Mouse (Mus musculus) heart, postnatal 4 days (tissue): ENCODE measurements at regions not wholly inside any gene's neighbourhood (a gene's known extent, or its start where the extent isn't known, plus 50 kb on each side); places are given as distances from the start of the nearest gene placed in this dataset.
A peak's percentile ranks its signal among the peaks of the same experiment; 100 is the strongest.

Experiments
- DNase-seq: peaks from one replicate; pipeline ENCODE4 v3.0.0; 2021

DNA sequence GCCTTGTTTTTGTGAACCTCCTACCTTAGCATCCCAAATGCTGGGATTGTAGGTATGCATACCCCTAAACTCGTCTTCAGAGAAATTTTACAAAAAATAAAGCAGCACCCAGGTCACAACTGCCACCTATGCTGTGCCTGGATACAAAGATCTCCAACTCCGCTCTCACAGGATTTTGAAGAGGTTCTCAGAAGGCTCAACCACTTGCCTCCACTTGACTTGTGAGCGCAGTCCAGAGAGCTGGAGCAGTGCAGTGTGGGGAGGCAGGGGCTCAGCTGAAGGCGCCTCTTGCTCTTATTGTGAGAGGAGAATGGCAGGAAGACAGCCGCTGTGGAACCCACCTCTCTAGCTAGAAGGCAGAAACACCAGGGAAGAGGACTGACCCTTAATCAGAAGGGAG, 182.9 kb downstream of the Rap2a start:
- no peak for DNase-seq

DNA sequence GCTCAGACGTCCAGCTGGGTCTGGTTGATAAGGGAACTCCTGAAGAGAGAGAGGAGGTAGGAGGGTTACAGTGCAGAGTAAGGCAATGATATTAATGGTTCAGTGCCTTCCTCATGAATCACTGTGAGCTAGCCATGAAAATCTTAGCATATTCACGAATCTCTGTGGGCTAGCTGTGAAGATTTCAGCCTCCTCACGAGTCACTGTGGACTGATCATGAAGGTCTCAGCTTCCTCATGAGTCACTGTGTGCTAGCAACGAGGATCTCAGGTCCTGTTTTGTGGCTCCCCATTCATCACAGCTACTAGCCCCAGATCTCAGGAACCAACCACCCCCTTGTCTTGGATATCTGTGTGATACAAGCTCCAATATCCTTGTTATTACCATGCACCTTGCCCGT, 191.4 kb downstream of the Rap2a start:
- DNase-seq, result no peak

DNA sequence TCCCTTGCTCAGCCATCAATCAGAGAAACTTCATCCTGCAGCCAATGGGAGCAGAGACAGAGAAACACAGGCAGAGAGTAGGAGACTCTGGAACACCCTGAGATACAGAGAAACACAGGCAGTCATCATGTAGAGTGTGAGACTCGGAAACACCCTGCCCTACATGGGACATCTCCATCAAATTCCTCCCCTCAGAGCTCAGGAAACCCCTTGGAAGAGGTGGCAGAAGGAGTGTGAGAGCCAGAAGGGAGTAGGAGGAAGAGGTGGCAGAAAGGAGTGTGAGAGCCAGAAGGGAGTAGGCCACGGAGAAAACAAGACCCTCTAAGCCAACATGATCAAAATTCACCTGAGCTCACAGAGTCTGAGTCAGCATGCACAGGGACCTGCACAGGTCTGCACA, 197.5 kb downstream of the Rap2a start:
- DNase-seq, result no peak

DNA sequence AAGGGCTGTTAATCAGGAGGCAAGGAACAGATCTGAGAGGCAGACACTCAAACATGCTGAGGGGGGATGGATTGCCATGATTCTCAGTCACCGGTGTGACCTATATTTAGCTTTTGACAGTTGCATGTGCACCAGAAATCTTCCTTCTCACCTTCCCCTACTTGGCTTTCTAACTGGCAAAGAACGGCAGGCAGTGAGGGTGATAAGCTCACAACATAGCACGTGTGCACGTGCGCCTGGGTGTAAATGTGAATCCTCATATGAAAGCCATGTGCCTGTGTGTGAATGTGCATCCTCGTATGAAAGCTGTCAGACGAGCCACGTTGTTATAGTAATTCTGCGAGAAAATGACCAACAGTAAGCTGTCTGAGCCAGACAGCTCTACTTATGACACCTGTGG, 200.3 kb downstream of the Rap2a start:
- no peak for DNase-seq

DNA sequence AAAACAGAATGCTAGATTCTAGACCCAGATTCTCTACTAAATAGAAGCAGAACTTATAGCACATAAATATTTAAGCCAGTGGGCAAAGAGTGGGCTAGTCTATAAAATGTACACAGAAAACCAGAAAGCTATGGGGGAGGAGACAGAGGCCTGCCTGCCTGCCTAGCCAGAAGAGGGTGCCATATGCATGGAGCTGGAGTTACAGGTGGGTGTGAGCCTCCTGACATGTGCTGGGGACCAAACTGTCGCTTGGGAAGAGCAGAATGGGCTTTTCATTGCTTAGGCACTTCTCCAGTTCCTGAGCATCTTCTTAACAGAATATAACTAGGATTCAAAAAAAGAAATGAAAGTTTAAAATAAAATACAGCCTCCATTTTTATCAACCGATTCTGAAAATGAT, 200.8 kb downstream of the Rap2a start:
- no peak for DNase-seq

DNA sequence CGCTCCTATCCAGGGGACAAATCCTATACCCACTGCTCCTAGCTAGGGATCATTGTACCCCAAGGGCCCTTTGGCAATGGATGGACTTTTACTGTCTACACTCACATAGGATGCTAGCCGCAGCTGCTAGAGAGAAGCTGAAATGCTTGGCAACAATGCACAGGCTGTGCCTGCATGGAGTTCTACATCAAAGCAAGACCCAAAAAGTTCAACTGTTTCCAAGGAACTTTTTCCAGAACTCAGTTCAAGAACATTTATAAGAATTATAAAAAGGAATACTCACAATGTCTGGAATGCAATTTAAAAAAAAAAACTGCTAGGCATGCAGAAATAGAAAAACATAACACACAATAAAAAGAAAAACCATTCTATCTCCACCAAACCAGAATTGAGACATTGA, 202.0 kb downstream of the Rap2a start:
- no peak for DNase-seq

DNA sequence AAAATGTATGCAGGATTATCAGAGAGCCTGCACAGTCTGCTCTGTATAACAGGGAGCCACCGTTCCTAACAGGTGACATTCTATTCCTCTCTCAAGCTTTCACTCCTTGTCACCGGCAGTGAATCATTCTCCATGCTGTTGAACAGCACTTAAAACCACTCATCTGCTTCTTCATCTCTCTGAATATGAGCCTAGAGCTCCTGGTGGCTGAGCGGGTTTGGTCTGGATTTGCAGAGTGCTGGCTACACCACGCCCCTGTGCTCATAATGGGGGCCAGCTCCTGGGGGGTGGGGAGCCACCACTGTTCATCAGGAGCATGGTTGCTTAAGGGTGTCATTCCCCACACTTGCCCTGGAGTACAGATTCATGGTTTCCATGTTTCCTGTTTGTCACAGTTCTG, 207.0 kb downstream of the Rap2a start:
- no peak for DNase-seq

DNA sequence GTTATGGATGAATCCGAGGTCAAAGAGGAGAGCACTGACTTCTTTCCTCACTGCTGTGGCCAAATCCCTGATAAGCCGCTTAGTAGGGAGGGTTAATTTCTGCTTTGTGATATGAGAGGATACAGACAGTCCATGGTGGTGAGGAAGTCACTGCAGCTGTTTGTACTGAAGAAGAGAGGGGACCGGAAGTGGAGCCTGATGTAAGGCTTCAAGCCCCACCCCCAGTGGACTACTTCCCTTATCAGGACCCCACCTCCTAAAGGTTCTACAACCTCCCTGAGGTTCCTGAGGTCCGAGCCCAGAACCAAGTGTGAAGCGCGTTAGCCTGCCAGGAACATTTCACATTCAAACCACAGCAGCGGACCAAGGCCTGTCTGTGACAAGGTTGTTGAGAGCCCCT, 207.6 kb downstream of the Rap2a start:
- DNase-seq, result no peak

DNA sequence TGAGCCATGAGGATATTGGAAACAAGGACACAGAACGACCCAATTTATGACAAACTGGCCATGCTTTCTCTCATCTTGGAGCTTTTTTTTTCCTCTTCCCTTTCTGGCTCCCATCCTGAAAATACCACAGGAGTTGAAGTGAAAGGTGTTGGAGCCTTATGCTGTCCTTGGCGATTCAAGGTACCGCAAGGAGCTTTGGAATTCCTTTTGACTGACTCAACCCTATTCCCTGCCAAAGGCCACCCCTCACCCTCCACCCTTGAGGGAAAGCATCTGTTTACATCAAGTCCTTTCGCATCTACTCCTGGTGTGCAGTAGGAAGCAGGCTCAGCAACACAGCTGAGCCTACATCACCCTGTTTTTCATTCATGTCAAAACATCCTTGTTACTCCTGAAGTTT, 208.5 kb downstream of the Rap2a start:
- no peak for DNase-seq

DNA sequence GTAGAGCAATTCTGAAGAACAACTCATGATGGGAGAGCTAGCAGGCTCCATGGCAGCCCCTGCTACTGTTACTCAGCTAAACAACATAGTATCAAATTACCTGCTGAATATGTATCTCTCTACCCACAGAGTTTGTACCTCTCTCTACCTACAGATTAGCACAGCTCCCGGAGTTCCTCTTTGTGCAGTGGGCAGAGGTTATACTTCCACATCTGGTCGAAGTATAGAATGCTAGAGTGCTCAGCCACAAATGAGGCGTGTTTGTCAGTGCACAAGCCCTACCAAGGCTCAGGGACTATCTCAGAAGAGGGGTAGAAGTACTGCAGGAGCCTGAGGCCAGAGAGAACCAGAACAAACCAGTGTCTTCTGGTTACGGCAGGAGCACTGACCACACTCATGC, 211.6 kb upstream of the Ipo5 start:
- no peak for DNase-seq

DNA sequence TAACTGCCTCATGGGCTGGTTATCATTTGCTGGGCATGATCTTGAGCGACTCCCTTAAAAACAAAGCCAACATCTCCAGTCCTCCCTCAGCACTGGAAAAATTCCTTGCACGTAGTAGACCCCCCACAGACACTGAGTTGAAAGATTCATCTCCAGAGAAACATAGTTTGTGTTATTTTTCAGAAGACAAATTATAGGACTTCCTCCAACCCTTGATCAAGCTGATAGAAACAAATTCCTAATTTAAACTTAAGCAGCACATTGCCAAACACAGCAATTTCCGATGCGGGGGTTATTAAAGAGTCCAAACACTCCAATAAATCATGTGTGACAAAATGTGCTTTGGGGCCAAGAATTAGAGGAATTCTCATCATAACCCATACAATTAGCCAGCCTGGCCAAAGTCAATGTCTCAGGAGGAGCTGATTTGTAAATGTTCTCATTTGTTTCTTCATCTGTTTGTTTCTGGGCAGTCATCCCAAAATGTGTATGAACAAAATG, 205.7 kb upstream of the Ipo5 start:
- peak; percentile 10 for DNase-seq

DNA sequence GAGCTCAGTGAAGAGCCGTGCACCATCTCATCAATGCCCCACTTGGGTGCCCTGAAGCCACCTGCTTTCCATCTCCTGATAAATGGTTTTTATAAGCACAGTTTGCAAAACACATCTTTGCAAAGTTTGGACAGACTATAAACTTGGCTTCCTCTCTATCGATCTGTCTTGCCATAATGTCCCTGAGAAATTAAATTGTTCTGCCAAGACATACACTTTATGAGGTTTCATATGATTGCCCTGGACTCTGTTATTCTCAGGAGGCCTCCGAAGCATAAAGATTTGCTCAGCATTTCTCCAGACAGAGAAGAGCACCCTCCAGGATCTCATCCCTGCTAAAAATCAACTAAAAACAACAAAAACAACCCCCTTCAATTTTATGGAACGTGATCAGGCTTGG, 200.2 kb upstream of the Ipo5 start:
- DNase-seq, result no peak

DNA sequence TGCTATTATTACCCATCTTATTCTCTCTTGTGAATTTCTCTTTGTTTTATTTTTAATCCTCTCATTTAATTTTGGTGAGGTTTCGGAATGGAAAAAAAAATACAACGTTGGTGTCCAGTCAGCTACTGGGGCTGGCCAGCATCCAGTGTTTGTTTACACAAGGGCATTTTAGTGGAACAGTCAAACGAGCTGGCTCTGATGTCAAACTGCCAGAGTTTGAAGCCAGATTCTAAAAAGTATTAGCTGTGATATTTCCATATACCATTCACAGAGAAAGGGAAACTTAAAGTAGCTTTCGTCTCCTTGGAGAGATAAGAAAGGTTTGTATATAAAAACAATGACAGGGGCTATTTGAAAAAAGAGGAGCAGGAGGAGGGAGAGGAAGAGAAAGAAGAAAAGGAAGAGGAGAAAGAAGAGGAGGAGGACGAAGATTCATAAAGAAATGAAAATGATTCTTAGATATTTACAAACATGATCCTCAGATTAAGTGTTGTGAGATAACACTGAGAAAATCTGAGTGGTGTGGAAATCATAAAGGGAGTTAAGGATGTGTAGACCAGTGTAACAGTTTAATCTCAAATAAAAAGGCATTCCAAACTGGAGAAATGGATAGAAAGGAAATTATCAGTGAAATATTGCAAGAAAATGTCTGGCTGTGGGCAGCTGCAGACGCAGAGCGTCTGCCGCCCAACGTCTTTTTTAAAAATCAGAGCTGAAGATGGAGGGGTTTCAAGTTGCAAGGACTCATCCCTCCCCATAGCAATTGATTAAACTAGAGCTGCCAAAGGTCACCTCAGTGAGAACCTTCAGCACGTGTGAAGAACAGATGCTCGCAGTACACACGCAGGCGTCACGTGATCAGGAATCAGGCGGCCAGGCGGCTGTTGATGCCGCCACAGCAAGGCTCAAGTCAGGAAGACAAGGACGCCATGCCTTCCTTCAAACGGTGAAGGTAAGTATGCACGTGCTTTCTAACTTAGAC, 190.3 kb upstream of the Ipo5 start:
- DNase-seq, result no peak

DNA sequence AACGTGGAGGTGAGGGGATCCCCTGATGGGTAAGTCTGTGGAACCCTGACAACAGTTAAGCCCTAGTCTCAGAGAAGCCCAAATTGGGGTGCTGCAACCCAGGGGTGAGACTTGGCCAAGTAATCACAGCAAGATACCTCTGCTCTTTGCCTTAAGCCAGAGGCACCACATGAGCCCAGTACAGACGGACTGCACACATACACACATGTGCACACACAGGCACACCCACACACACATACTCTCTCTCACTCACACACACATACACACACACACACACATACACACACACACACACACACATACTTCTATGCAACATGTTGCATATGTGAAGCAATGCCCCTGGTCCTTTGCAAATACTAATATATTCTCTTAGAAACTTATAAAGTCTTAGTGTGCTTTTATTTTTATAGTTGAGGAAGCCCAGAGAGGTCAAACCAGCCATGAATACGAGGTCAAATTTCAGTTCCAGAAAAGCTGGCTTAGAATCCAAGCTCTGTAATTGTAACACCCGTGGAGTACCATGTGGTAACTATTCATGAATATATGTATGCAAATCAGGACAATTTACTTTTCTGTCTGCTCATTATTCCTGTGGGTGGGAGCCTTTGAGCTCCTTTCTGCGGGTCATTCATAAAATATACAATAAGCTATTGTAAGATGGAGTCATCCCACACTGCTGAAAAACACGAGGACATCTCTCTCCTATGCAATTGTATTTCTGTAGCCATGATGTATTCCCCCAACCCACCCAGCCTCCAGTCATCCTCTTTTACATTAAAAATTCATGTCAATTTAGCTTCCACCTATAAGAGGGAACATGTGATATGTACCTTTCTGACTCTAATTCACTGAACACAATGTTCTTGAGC, 189.2 kb upstream of the Ipo5 start:
- no peak for DNase-seq

DNA sequence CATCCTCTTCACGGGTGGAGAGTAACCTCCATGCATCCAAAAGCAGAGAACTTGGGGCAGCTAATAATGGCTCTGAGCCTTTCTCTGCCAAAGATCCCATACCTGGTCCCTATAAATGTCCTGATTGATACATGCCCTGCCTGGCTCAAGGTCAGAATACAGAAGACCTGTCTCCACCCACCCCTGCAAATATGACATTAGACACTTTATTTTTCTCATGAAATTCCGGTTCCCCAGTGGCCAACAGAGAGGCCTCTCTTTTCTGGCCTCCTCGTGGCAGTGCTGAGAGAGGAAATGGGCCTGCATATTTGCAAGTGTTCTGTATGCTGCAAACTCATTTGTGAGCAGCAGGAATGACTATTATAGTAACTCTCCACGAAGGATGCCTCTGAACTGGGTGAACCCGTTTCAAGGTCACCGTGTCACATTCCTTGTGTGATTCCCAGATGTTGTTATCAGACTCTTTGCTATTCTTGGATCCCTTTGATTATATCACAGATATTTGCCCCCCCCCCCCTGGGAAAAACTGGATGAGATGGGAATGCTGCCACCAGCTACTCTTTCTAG, 188.4 kb upstream of the Ipo5 start:
- peak; percentile 3 for DNase-seq

DNA sequence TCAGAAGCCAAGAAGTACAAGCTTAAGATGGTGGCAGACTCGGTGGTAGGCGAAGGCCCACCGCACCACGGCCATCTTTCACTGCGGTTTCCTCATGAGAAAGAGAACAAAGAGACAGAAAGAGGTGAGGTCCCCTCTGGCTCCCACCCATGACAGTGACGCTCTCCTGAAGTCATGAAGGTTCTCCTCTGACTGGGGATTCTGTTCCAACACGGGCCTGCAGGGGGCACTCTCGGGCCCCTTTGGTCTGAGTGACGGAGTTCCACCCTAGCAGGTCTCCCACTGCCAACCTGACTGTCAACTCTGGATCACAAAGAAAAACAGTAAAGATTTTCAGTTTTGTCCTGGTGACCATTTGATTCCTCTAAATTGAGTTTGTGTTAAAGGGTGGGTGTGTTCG, 182.9 kb upstream of the Ipo5 start:
- no peak for DNase-seq

DNA sequence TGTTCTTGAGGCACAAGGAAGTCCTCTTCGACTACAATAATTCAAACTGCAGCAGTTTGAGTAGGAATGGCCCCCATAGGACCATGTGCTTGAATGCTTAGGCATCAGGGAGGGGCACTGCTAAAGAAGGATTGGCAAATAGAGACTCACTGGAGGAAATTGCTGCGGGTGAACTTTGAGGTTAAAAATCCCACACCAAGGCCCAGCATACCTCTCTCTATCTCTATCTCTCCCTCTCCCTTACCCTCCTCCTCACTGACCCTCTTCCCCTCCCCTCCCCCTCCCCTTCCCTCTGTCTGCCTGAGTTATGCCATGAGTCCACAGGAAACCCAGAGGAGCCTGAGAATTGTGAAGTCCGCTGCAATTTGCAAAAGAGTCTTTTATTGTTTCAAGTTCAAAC, 180.8 kb upstream of the Ipo5 start:
- no peak for DNase-seq

DNA sequence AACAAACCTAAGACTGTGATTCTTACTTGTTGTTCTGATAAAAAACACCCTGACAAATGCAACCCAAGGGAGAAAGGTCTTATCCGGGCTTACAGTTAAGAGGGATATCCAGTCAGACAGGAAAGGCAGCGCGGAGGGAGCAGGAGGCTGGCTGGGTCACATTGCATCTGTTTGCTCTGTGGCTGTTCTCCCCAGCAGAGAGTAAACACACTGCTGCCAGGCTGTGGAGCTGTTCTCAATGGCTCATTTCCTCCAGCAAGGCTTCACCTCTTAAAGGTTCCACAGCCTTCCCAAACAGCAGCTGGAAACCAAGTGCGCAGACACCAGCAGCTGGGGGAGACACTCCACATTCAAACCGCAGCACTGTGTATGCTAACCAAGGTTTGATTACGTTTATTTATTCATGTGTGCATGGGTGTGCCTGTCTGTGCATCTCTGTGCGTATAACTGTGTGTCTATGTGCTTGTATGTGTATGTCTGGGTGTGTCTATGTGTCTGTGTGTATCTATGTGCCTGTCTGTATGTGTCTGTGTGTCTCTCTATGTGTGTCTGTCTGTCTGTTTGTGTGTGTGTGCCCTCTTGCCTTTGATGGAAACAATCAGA, 179.2 kb upstream of the Ipo5 start:
- no peak for DNase-seq

DNA sequence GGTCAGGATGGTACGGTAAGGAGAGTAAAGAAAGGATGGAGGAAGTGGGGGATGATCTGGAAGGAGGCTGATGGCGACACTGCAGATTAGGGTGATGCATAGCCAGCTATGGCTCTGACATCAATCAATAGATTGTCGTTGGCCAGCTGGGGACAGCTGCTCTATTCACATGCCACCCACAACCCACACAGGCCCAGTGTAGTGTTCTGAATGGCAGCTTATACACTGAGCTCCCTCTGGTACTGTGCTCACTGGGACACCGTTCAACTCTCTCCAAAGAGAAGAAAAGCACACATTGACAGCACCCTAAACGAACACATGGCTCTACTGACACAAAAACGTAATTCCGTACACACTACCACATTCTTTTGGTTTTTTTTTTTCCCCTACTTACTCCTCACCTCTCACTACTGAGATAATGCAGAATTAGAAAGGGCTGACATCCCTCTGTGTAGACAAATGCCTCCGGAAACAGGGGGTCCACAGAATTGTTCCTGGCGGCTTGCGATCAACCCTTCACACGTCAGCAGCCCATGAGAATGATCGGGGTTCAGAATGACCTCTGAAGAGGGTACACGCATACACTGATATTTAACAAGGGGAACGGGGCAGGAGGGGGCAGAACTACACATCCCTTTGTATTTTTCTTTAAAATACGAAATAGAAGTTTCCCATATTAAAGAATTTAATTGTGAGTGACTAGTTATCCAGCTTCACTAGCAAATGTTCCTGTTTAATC, 178.5 kb upstream of the Ipo5 start:
- DNase-seq, result no peak

DNA sequence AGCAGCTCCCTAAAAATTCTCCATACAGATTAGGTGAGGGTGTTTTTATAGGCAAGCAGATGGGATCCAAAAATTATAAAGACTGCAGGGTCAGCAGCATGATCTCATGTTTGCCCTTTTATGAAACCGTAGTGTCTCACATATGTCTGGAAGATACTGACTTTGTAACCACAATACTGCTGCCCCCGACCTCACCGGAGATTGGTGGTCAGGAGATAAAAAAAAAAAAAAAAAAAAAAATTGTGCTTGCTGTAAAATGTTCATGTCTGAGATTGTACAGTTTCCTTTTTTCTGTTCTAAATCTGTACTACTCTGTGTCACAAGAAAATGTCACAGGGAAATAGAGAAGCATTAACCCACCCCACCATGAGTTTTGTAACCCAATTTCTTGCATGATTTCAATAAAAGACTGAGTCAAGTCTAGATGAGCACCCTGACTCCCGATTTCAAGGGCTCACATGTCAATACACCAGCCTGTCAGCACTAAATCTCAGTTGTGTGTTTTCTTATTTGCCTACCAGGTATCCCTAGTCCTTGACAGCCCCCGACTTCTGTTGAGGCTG, 169.5 kb upstream of the Ipo5 start:
- no peak for DNase-seq

DNA sequence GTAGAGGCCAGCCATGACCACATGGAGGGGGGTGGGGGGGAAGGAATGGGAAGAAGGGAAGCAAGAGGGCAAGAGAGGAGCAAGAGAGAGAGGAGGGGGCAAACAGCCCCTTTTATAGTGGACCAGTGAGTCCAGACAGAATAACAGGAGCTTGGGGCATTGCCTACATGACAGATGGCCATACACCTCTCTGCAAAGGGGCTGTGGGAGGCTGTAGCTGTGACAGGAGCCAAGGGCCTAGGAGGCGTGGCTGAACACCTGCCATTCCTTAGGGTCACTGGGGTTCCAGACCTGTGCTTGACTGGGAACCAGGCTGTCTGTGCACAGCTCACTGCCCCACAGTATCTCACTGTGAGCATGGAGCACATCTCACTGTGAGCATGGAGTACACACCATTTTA, 157.0 kb upstream of the Ipo5 start:
- DNase-seq, result no peak

DNA sequence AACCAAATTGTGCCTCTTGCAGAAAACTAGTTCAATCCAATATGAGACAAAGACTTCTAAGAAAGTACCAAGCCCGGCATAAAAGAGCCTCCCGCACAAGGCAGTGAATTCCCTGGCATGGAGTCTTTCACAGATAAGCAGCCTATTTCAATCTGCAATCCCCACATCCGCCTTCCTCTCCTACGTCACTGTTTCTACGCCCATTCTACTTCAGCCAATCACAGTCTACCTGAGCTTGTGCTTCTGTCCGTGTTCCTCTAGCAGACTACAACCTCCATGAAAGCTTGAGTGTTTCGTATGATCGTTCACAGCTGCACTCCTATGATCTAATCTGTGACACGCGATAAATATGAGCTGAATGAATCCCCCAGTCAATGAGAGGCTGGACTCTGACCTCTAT, 155.6 kb upstream of the Ipo5 start:
- DNase-seq, result peak; percentile 17
